13 mouse cellular contexts compared by ENCODE assay signal in the genomic region with DNA sequence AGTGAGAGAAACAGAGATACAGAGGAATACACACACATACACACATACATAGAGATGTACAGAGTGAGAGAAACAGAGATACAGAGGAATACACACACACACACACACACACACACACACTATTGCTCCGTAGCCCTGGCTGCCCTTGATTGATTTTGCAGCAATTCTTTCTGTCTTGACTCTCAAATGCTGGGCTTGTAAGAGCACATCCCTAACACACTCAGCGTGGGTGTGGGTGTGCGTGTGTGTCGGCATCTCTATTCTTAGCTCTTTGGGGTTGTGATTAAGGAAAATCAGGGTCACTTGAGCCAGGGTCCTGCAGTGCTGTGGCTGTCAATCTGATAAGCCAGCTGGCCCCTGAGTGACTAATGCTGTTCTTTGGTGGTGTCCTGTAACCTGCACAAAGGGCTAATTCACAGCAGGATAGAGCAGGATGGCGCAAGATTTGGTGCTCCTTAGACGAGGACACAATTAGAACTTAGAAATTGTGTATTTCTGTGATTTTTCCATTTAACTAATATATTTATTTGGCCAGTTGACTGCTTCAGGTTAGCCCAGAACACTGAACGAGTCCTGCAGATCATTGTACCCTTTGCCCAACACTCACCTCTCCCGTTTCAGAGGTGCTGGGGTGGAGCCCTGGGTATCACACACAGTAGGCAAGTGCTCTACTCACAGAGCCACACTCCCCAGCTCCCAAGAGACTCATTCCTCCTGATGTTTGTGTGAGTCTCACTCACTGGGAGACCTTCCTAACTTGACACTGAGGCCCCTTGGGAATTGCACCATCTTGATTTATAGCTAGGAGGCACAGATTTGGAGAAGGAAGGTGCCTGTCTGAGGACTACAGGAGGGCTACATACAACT. TPM values are rescaled to one million over a fixed set of nuclear protein-coding genes. Genes with fewer than 3 reads are reported as not detected.
A peak's percentile ranks its signal among the peaks of the same experiment; 100 is the strongest.
DNase-seq lines count a peak whose midpoint lies in the region; ATAC-seq and TF ChIP-seq lines count a peak whose summit lies in the region.
"Had no signal": no experiment of that assay in that cellular context is flagged by ENCODE, and none has a peak within 500 bp of the region (broad histone marks: within the 10 kb centered on the region; RNA-seq: fewer than 3 reads in every experiment).

No protein-coding gene starts in this region.

- TF ChIP-seq EP300 in heart, adult 2 months (IDR thresholded peaks at IDR 0.05; ENCODE audit: insufficient read depth, low read depth, low read length) = no peak

- no peak overlapping the region for H3K9ac ChIP-seq in forebrain, embryonic 16.5 days (replicated peaks; ENCODE audit: low read depth, low read length)
- H3K9ac ChIP-seq in heart, embryonic 15.5 days = 0 out of 2 replicates have a peak overlapping the region, but pooled peaks have one; percentile 8
- H3K9ac ChIP-seq in heart, adult 2 months (ENCODE audit: low read depth, low read length) = no peak overlapping the region
- no peak overlapping the region for H3K9ac ChIP-seq in neural tube, embryonic 15.5 days (replicated peaks)
- H3K9ac ChIP-seq: limb, embryonic 13.5 days; lung, embryonic 15.5 days had no signal

- H3K79me2 ChIP-seq in heart, adult 2 months (replicated peaks; ENCODE audit: control insufficient read depth, insufficient read depth, low read length) = no peaks in the 10 kb centered on the region

- no peaks in the 10 kb centered on the region for H3K27me3 ChIP-seq in forebrain, embryonic 10.5 days (ENCODE audit: poor library complexity, severe bottlenecking)
- H3K27me3 ChIP-seq in forebrain, embryonic 16.5 days (replicated peaks; ENCODE audit: control insufficient read depth, insufficient read depth, low read length) = no peaks in the 10 kb centered on the region
- H3K27me3 ChIP-seq in heart, embryonic 15.5 days = no peaks in the 10 kb centered on the region
- no peaks in the 10 kb centered on the region for H3K27me3 ChIP-seq in heart, adult 2 months (ENCODE audit: control insufficient read depth, insufficient read depth, low read length)
- H3K27me3 ChIP-seq in neural tube, embryonic 15.5 days (replicated peaks) = no peaks in the 10 kb centered on the region
- H3K27me3 ChIP-seq: limb, embryonic 13.5 days; lung, embryonic 15.5 days had no signal

- no peak for DNase-seq in forebrain, embryonic 10.5 days (ENCODE audit: extremely low spot score, low spot score)
- no peak for DNase-seq in heart, adult 2 months
- DNase-seq in retina, postnatal 1 day = peak; percentile 34
- no peak for DNase-seq in retina, embryonic 14.5 days (ENCODE audit: low spot score)
- no peak for DNase-seq in urinary bladder, postnatal 36 days (ENCODE audit: low spot score in 2 of 2)
- DNase-seq: adrenal gland, adult 2 months; kidney, adult 2 months; right cerebral cortex, postnatal 4 days had no signal

- TF ChIP-seq POLR2A in heart, adult 2 months (IDR thresholded peaks at IDR 0.05; ENCODE audit: insufficient read depth, low read depth, low read length) = no peak

- no peaks in the 10 kb centered on the region for H3K36me3 ChIP-seq in forebrain, embryonic 10.5 days (replicated peaks)
- H3K36me3 ChIP-seq in forebrain, embryonic 16.5 days (ENCODE audit: control insufficient read depth, insufficient read depth) = no peaks in the 10 kb centered on the region
- no peaks in the 10 kb centered on the region for H3K36me3 ChIP-seq in heart, embryonic 15.5 days
- no peaks in the 10 kb centered on the region for H3K36me3 ChIP-seq in heart, adult 2 months (ENCODE audit: control insufficient read depth, insufficient read depth, low read length)
- H3K36me3 ChIP-seq in neural tube, embryonic 15.5 days = no peaks in the 10 kb centered on the region
- H3K36me3 ChIP-seq: limb, embryonic 13.5 days; lung, embryonic 15.5 days had no signal

- 0 out of 2 replicates have a peak overlapping the region, but pooled peaks have one; percentile 2 for H3K27ac ChIP-seq in forebrain, embryonic 10.5 days
- H3K27ac ChIP-seq in forebrain, embryonic 16.5 days (ENCODE audit: low read length) = no peak overlapping the region
- no peak overlapping the region for H3K27ac ChIP-seq in heart, embryonic 15.5 days
- no peak overlapping the region for H3K27ac ChIP-seq in heart, adult 2 months
- H3K27ac ChIP-seq in neural tube, embryonic 15.5 days (replicated peaks) = 0 out of 2 replicates have a peak overlapping the region, but pooled peaks have one; percentile 5
- H3K27ac ChIP-seq: limb, embryonic 13.5 days; lung, embryonic 15.5 days had no signal

- no peak overlapping the region for H3K4me3 ChIP-seq in forebrain, embryonic 10.5 days
- no peak overlapping the region for H3K4me3 ChIP-seq in forebrain, embryonic 16.5 days (replicated peaks; ENCODE audit: low read length)
- no peak overlapping the region for H3K4me3 ChIP-seq in heart, embryonic 15.5 days
- H3K4me3 ChIP-seq in heart, adult 2 months = no peak overlapping the region
- no peak overlapping the region for H3K4me3 ChIP-seq in neural tube, embryonic 15.5 days (replicated peaks)
- H3K4me3 ChIP-seq: limb, embryonic 13.5 days; lung, embryonic 15.5 days had no signal

- no peak for ATAC-seq in forebrain, embryonic 16.5 days
- ATAC-seq in heart, embryonic 15.5 days (replicated peaks; ENCODE audit: insufficient number of reproducible peaks, insufficient read depth, low FRiP score, low read depth) = no peak
- no peak for ATAC-seq in neural tube, embryonic 15.5 days (ENCODE audit: low FRiP score)

- no peak for TF ChIP-seq CTCF in heart, adult 2 months (IDR thresholded peaks at IDR 0.05)

- no peak overlapping the region for H3K4me2 ChIP-seq in forebrain, embryonic 16.5 days (ENCODE audit: low read length)
- H3K4me2 ChIP-seq in heart, embryonic 15.5 days = no peak overlapping the region
- H3K4me2 ChIP-seq in neural tube, embryonic 15.5 days = no peak overlapping the region
- H3K4me2 ChIP-seq: limb, embryonic 13.5 days; lung, embryonic 15.5 days had no signal

- peaks cover 23% of the 10 kb centered on the region for H3K4me1 ChIP-seq in forebrain, embryonic 10.5 days
- no peaks in the 10 kb centered on the region for H3K4me1 ChIP-seq in forebrain, embryonic 16.5 days (replicated peaks; ENCODE audit: control insufficient read depth, insufficient read depth, low read length)
- peaks cover 34% of the 10 kb centered on the region for H3K4me1 ChIP-seq in heart, embryonic 15.5 days (replicated peaks)
- H3K4me1 ChIP-seq in heart, adult 2 months (ENCODE audit: control insufficient read depth, insufficient read depth, low read length) = peaks cover 2% of the 10 kb centered on the region; the same call in 1 of the 2 replicates
- peaks cover 12% of the 10 kb centered on the region for H3K4me1 ChIP-seq in neural tube, embryonic 15.5 days

- intact Hi-C loops in heart, adult 2 months (cut with DNase I) = loop anchor here (2.0 kb wide), 1 partner anchor 13 kb away; no protein-coding TSS in a partner anchor

- H3K9me3 ChIP-seq in forebrain, embryonic 10.5 days = no peaks in the 10 kb centered on the region
- H3K9me3 ChIP-seq in forebrain, embryonic 16.5 days (ENCODE audit: control insufficient read depth, low read length) = no peaks in the 10 kb centered on the region
- no peaks in the 10 kb centered on the region for H3K9me3 ChIP-seq in heart, embryonic 15.5 days (replicated peaks)
- no peaks in the 10 kb centered on the region for H3K9me3 ChIP-seq in neural tube, embryonic 15.5 days (replicated peaks)
- H3K9me3 ChIP-seq: limb, embryonic 13.5 days; lung, embryonic 15.5 days had no signal

- 64% methylated on average over 8 of the region's 8 CpGs for WGBS in forebrain, embryonic 10.5 days
- 56% methylated on average over 8 of the region's 8 CpGs for WGBS in forebrain, embryonic 16.5 days
- 55% methylated on average over 8 of the region's 8 CpGs for WGBS in heart, embryonic 15.5 days
- WGBS in heart, adult 2 months = 70% methylated on average over 8 of the region's 8 CpGs
- 58% methylated on average over 8 of the region's 8 CpGs for WGBS in neural tube, embryonic 15.5 days

RNA-seq across cellular contexts. Expression of gene Cdkn1a, which starts 27.4 kb away (rescaled TPM):
- 14.0 and 16.8 TPM in 2 replicates for polyA plus RNA-seq in forebrain, embryonic 10.5 days (2016; fragmentation: Nextera tagmentation; extraction: Ambion mirVana)
- polyA plus RNA-seq in forebrain, embryonic 16.5 days (2015; fragmentation: Nextera tagmentation; extraction: Ambion mirVana) = 37.9 and 52.0 TPM in 2 replicates
- 53.3 and 64.4 TPM in 2 replicates for polyA plus RNA-seq in heart, embryonic 15.5 days (2015; fragmentation: Nextera tagmentation; extraction: Ambion mirVana)
- 100 to 1,000 TPM in 1 of 2 experiments, 10 to 100 TPM in 1; 56.4 to 156 TPM for total RNA-seq in heart, adult 2 months (2021)
- polyA plus RNA-seq in heart, adult 2 months (2012; rRNA removed) = 30.4 and 37.3 TPM in 2 replicates
- 99.0 and 99.7 TPM in 2 replicates for polyA plus RNA-seq in neural tube, embryonic 15.5 days (2015; fragmentation: Nextera tagmentation; extraction: Ambion mirVana)

RNA-seq across cellular contexts. Expression of gene Srsf3, which starts 30.9 kb away (rescaled TPM):
- 884 TPM in 2 replicates for polyA plus RNA-seq in forebrain, embryonic 10.5 days (2016; fragmentation: Nextera tagmentation; extraction: Ambion mirVana)
- 571 and 653 TPM in 2 replicates for polyA plus RNA-seq in forebrain, embryonic 16.5 days (2015; fragmentation: Nextera tagmentation; extraction: Ambion mirVana)
- 318 and 332 TPM in 2 replicates for polyA plus RNA-seq in heart, embryonic 15.5 days (2015; fragmentation: Nextera tagmentation; extraction: Ambion mirVana)
- 10 to 100 TPM; 64.5 to 84.9 TPM for total RNA-seq in heart, adult 2 months (2021)
- 84.5 and 104 TPM in 2 replicates for polyA plus RNA-seq in heart, adult 2 months (2012; rRNA removed)
- polyA plus RNA-seq in neural tube, embryonic 15.5 days (2015; fragmentation: Nextera tagmentation; extraction: Ambion mirVana) = 403 and 429 TPM in 2 replicates

RNA-seq across cellular contexts. Expression of gene Rab44, which starts 50.6 kb away (rescaled TPM):
- polyA plus RNA-seq in forebrain, embryonic 10.5 days (2016; fragmentation: Nextera tagmentation; extraction: Ambion mirVana) = 0.20 and 0.25 TPM in 2 replicates
- not detected in 2 replicates for polyA plus RNA-seq in forebrain, embryonic 16.5 days (2015; fragmentation: Nextera tagmentation; extraction: Ambion mirVana)
- 0.66 and 3.1 TPM in 2 replicates for polyA plus RNA-seq in heart, embryonic 15.5 days (2015; fragmentation: Nextera tagmentation; extraction: Ambion mirVana)
- total RNA-seq in heart, adult 2 months (2021) = under 1 TPM in 1 of 2 experiments, not detected in 1; 0.70 TPM
- polyA plus RNA-seq in heart, adult 2 months (2012; rRNA removed) = 0.23 and 0.38 TPM in 2 replicates
- polyA plus RNA-seq in neural tube, embryonic 15.5 days (2015; fragmentation: Nextera tagmentation; extraction: Ambion mirVana) = 0.15 and 3.7 TPM in 2 replicates

RNA-seq across cellular contexts. Expression of gene Stk38, which starts 55.6 kb away (rescaled TPM):
- 117 and 119 TPM in 2 replicates for polyA plus RNA-seq in forebrain, embryonic 10.5 days (2016; fragmentation: Nextera tagmentation; extraction: Ambion mirVana)
- 129 and 136 TPM in 2 replicates for polyA plus RNA-seq in forebrain, embryonic 16.5 days (2015; fragmentation: Nextera tagmentation; extraction: Ambion mirVana)
- 73.6 and 78.0 TPM in 2 replicates for polyA plus RNA-seq in heart, embryonic 15.5 days (2015; fragmentation: Nextera tagmentation; extraction: Ambion mirVana)
- total RNA-seq in heart, adult 2 months (2021) = 10 to 100 TPM; 29.5 to 32.5 TPM
- polyA plus RNA-seq in heart, adult 2 months (2012; rRNA removed) = 41.6 and 50.5 TPM in 2 replicates
- 81.2 and 82.1 TPM in 2 replicates for polyA plus RNA-seq in neural tube, embryonic 15.5 days (2015; fragmentation: Nextera tagmentation; extraction: Ambion mirVana)

Comparison
In these comparisons a context has a peak if more than half of its experiments do, and no peak if none do; other contexts are left out.
1. H3K27ac ChIP-seq: peak in forebrain, embryonic 10.5 days (single experiment) and neural tube, embryonic 15.5 days (single experiment); none in forebrain, embryonic 16.5 days (single experiment), heart, embryonic 15.5 days (single experiment) and heart, adult 2 months (single experiment).